Mouse (Mus musculus) kidney, adult 18-20 months (tissue): ENCODE results near the gene Mus81.
"Not testable (repeated sequence)": the region's sequence is repeated elsewhere in the genome, so short reads cannot be mapped to it uniquely, and the experiment has no call there.

Experiments
- DNase-seq: peaks from one replicate; pipeline ENCODE4 v3.0.0; 2021

Mus81 gene

GRCm38 (mm10) chr19:5490898-5491708 lies 2.9 kb upstream of the Mus81 start:
- DNase-seq: peak; percentile 91

GRCm38 (mm10) chr19:5490313-5490897 lies 2.2 kb upstream of the Mus81 start, which contains the start of gene Cfl1:
TSS of gene Cfl1 (plus strand) at chr19:5490455.
- DNase-seq: peak; percentile 94

- not testable (repeated sequence) for DNase-seq
Measured at GRCm38 (mm10) chr19:5489721-5490120, 1.5 kb upstream of the Mus81 start.

GRCm38 (mm10) chr19:5488878-5489571 lies 823 bp upstream of the Mus81 start:
- DNase-seq: peak; percentile 99

GRCm38 (mm10) chr19:5486771-5487170 lies 1.4 kb downstream of the Mus81 start:
- DNase-seq: no peak

GRCm38 (mm10) chr19:5486286-5486685 lies 1.9 kb downstream of the Mus81 start:
- no peak for DNase-seq

- DNase-seq: no peak
Measured at GRCm38 (mm10) chr19:5485821-5486220, 2.4 kb downstream of the Mus81 start.

GRCm38 (mm10) chr19:5485371-5485770 lies 2.8 kb downstream of the Mus81 start:
- DNase-seq: no peak

- DNase-seq: no peak
Measured at GRCm38 (mm10) chr19:5484496-5484895, 3.7 kb downstream of the Mus81 start.

GRCm38 (mm10) chr19:5483386-5484359 lies 4.5 kb downstream of the Mus81 start:
- no peak for DNase-seq

- no peak for DNase-seq
Measured at GRCm38 (mm10) chr19:5481398-5481797, 6.8 kb downstream of the Mus81 start.

GRCm38 (mm10) chr19:5480016-5480415 lies 8.2 kb downstream of the Mus81 start:
- DNase-seq: no peak

- no peak for DNase-seq
Measured at GRCm38 (mm10) chr19:5477668-5478300, 10.4 kb downstream of the Mus81 start.

- DNase-seq: no peak
Measured at GRCm38 (mm10) chr19:5477004-5477667, 11.1 kb downstream of the Mus81 start.

- DNase-seq: no peak
Measured at GRCm38 (mm10) chr19:5475069-5475714, 13.0 kb downstream of the Mus81 start.

- peak; percentile 32 for DNase-seq
Measured at GRCm38 (mm10) chr19:5474281-5475068, 13.7 kb downstream of the Mus81 start.

- DNase-seq: peak; percentile 79
Measured at GRCm38 (mm10) chr19:5473720-5474119, 14.5 kb downstream of the Mus81 start, which contains the start of gene Efemp2. TSS of gene Efemp2 (plus strand) at chr19:5473954.

- DNase-seq: no peak
Measured at GRCm38 (mm10) chr19:5472857-5473256, 15.3 kb downstream of the Mus81 start.

GRCm38 (mm10) chr19:5471846-5472245 lies 16.4 kb downstream of the Mus81 start:
- DNase-seq: no peak

GRCm38 (mm10) chr19:5468374-5468773 lies 19.8 kb downstream of the Mus81 start, which contains the start of gene Ctsw:
TSS of gene Ctsw (minus strand) at chr19:5468507.
- DNase-seq: no peak
